Mouse (Mus musculus) ES-E14 (cell line): ENCODE results near the gene Actr3b.
"Not testable (repeated sequence)": the region's sequence is repeated elsewhere in the genome, so short reads cannot be mapped to it uniquely, and the experiment has no call there.

ENCODE experiments used
- CHD2 ChIP-seq: IDR thresholded peaks from 2 replicates; pipeline ENCODE4 v1.6.1; 2014; ENCODE audit warnings: mild to moderate bottlenecking, low read depth, low read length, inconsistent platforms
- HCFC1 ChIP-seq: IDR thresholded peaks from 2 replicates; pipeline ENCODE4 v1.6.1; 2012; ENCODE audit warnings: low read length, inconsistent platforms, borderline replicate concordance; ENCODE audit not compliant: insufficient read depth
- MAFK ChIP-seq: IDR thresholded peaks from 2 replicates; pipeline ENCODE4 v1.6.1; 2014; ENCODE audit warnings: mild to moderate bottlenecking, low read depth, low read length, inconsistent platforms; ENCODE audit not compliant: insufficient read depth
- ZC3H11A ChIP-seq: IDR thresholded peaks from 2 replicates; pipeline ENCODE4 v1.6.1; 2012; ENCODE audit warnings: low read depth, mild to moderate bottlenecking, inconsistent platforms, low read length, borderline replicate concordance

DNA sequence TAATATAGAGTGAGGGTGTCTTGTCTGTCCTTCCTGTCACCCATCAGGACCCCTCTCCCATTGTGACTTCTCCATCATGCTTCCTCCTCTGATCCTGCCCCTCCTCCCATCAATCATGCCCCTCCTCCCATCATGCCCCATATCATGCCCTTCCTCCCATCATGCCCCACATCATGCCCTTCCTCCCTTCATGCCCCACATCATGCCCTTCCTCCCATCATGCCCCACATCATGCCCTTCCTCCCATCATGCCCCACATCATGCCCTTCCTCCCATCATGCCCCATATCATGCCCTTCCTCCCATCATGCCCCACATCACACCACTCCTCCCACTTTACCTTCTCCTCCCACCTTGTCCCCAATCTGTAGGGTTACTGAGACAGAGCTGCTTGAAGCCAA is 116.1 kb downstream of the Actr3b start:
- not testable (repeated sequence) for TF ChIP-seq ZC3H11A, CHD2, MAFK
- TF ChIP-seq HCFC1 = peak; percentile 83
